Mouse (Mus musculus) ES-E14 (cell line): Measurements from ENCODE around the gene Gm45717.

Source experiments
- CHD2 ChIP-seq: IDR thresholded peaks from 2 replicates; pipeline ENCODE4 v1.6.1; 2014; ENCODE audit warnings: mild to moderate bottlenecking, low read depth, low read length, inconsistent platforms
- HCFC1 ChIP-seq: IDR thresholded peaks from 2 replicates; pipeline ENCODE4 v1.6.1; 2012; ENCODE audit warnings: low read length, inconsistent platforms, borderline replicate concordance; ENCODE audit not compliant: insufficient read depth
- MAFK ChIP-seq: IDR thresholded peaks from 2 replicates; pipeline ENCODE4 v1.6.1; 2014; ENCODE audit warnings: mild to moderate bottlenecking, low read depth, low read length, inconsistent platforms; ENCODE audit not compliant: insufficient read depth
- ZNF384 ChIP-seq: IDR thresholded peaks from 2 replicates; pipeline ENCODE4 v1.6.1; 2012; ENCODE audit warnings: low read depth, low read length, inconsistent platforms

DNA sequence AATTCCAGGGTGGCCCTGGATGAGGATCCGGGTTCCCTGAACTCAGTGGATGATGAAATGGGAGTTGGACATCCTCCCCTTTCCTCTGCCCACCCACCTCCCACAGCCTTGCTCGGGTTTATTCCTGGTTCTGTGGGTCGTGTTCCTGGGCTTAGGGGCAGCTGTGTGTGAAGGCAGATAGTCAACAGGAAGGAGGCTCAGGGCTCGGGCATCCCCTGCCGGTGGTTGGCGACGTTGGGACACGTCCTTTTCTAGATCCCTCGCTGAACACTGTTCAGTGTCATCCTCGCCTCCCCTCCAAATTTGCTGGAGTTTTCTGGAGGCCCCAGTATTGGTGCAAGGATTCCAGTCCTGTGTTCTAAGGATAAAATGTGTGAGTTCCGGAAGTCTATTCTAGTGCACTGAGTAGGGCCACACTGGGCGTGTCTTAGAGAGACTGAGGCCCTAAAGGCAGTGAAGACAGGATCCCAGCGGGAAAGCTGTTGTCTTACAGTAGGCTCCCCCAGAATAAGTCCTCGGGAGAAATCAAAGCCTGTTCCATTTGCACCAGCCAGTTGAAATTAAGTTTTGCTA lies 35.5 kb upstream of the Gm45717 start:
- TF ChIP-seq ZNF384 = no peak
- no peak for TF ChIP-seq MAFK
- no peak for TF ChIP-seq CHD2
- no peak for TF ChIP-seq HCFC1
